Mouse (Mus musculus): ENCODE data around the gene 4921507P07Rik. TPM values are rescaled to one million over a fixed set of nuclear protein-coding genes. Genes with fewer than 3 reads are reported as not detected.
"Not testable (repeated sequence)": the region's sequence is repeated elsewhere in the genome, so short reads cannot be mapped to it uniquely, and the experiment has no call there.

Gene 4921507P07Rik
- total RNA-seq, 2 experiments from 2014 or later = 1.4 TPM

GRCm38 (mm10) chr6:50560776-50561175 is 35.7 kb downstream of the 4921507P07Rik start:
- intact Hi-C loops (cut with DNase I) = no loop called here
- no peak for DNase-seq

DNA sequence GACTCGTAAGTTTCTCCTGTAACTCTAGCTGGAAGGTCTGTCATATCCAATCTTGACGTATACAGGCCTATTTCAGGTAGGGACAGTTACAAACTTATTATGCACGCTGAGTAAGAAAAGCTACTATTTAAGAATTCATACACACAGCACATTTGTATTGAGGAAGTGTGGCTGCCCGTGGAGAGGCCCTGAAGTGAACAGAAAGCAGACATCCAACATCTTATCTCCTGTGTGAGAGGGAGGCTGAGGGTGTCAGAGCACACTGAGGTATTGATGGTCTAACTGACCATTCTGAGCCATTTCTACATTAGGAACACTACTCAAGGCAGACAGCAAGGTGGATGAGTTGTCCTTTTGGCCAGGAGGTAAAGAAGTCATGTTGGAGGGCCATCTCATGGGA is 37.6 kb downstream of the 4921507P07Rik start:
- intact Hi-C loops (cut with DNase I) = no loop called here
- no peak for DNase-seq

GRCm38 (mm10) chr6:50557566-50557965 is 38.9 kb downstream of the 4921507P07Rik start:
- intact Hi-C loops (cut with DNase I) = no loop called here
- no peak for DNase-seq

- DNase-seq; intact Hi-C loops (cut with DNase I): not testable (repeated sequence)
Measured at GRCm38 (mm10) chr6:50554223-50554622, 42.2 kb downstream of the 4921507P07Rik start.

GRCm38 (mm10) chr6:50552881-50553518 is 43.4 kb downstream of the 4921507P07Rik start:
- intact Hi-C loops (cut with DNase I) = no loop called here
- DNase-seq = no peak

GRCm38 (mm10) chr6:50549791-50550190 is 46.6 kb downstream of the 4921507P07Rik start:
- intact Hi-C loops (cut with DNase I) = loop anchor here (10.0 kb wide), 1 partner anchor 625 kb away; no protein-coding TSS in a partner anchor

GRCm38 (mm10) chr6:50549051-50549450 is 47.4 kb downstream of the 4921507P07Rik start:
- no peak for DNase-seq
- intact Hi-C loops (cut with DNase I) = loop anchor here (10.0 kb wide), 1 partner anchor 624 kb away; no protein-coding TSS in a partner anchor

More at GRCm38 (mm10) chr6:50549791-50550190, 46.6 kb downstream of the 4921507P07Rik start:
- DNase-seq = no peak

GRCm38 (mm10) chr6:50545412-50546043 is 50.9 kb downstream of the 4921507P07Rik start:
- peak; percentile 21 for DNase-seq
- intact Hi-C loops (cut with DNase I) = loop anchor here (10.0 kb wide), 1 partner anchor 621 kb away; no protein-coding TSS in a partner anchor

DNA sequence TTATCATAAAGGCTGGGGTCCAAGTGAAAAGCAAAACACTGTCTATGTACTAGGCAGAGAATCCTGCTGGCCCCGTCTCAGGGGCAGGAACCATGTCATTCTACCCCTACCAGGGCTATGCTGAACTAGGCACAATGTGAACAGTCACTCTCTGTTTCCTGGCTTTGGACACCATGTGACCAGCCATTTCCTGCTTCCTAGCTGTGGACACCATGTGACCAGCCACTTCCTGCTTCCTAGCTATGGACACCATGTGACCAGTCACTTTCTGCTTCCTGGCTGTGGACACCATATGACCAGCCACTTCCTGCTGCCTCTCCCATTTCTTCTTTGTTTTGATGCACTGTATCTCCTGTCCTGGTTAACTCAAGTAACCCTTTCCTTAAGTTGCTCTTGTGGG is 53.9 kb downstream of the 4921507P07Rik start:
- no peak for DNase-seq
- intact Hi-C loops (cut with DNase I) = loop anchor here (10.0 kb wide), 1 partner anchor 618 kb away; no protein-coding TSS in a partner anchor

GRCm38 (mm10) chr6:50539641-50540040 is 56.8 kb downstream of the 4921507P07Rik start:
- intact Hi-C loops (cut with DNase I) = loop anchor here (5.0 to 10.0 kb wide), 5 partner anchors 232 to 1017 kb away; partner anchors contain the start of gene Mpp6
- no peak for DNase-seq

DNA sequence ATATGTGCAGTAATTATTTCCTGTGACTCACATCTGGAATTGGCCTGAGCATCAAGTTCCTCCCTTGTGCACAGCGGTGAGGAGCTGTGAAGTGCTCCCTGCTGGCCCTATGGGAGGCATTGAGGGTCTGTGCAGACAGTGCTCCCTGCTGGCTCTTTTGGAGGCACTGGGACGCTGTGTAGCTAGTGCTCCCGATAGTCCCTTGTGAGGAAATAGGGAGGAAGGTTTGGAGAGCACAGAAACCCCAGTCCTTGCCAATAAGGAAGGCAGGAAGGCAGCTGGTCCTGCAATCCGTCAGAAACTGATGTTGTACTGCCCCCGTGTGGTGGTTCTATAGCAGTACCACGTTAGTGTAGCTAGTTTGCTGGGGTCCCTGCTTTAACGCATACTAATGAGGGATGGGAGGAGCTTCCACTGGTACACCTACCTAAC is 60.0 kb downstream of the 4921507P07Rik start:
- intact Hi-C loops (cut with DNase I) = loop anchor here (5.0 to 10.0 kb wide), 4 partner anchors 229 to 1014 kb away; partner anchors contain the start of gene Mpp6

GRCm38 (mm10) chr6:50535346-50535745 is 61.1 kb downstream of the 4921507P07Rik start:
- no peak for DNase-seq
- intact Hi-C loops (cut with DNase I) = loop anchor here (5.0 to 10.0 kb wide), 4 partner anchors 228 to 1013 kb away; partner anchors contain the start of gene Mpp6

More for the DNA sequence above, 60.0 kb downstream of the 4921507P07Rik start:
- DNase-seq = peak; percentile 87

GRCm38 (mm10) chr6:50531920-50532319 is 64.5 kb downstream of the 4921507P07Rik start:
- intact Hi-C loops (cut with DNase I) = loop anchor here (10.0 kb wide), 1 partner anchor 327 kb away; no protein-coding TSS in a partner anchor
- DNase-seq = no peak

- no peak for DNase-seq
- intact Hi-C loops (cut with DNase I) = loop anchor here (10.0 kb wide), 1 partner anchor 326 kb away; no protein-coding TSS in a partner anchor
Measured at GRCm38 (mm10) chr6:50531003-50531402, 65.4 kb downstream of the 4921507P07Rik start.

DNA sequence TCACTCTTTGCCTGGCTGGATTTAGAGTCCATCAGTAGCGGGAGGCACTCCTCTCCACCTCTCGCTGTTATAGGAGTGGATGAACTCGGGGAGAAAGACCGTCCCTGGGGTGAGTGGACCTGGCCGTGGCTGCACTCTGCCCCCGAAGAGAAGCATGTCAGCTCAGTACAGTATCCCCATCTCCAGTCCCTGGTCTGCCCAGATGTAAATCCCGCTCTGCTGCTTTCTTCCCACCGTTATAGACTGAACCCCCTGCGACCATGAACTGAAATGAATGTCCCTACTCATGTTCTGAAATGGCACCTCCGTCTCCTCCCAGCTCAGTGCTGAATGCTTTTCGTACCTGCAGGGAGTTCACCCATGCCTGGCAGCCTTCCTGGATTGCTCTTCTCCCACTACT is 67.2 kb downstream of the 4921507P07Rik start:
- no peak for DNase-seq
- intact Hi-C loops (cut with DNase I) = loop anchor here (10.0 kb wide), 1 partner anchor 74 kb away; the partner anchor contains the start of gene Osbpl3

DNA sequence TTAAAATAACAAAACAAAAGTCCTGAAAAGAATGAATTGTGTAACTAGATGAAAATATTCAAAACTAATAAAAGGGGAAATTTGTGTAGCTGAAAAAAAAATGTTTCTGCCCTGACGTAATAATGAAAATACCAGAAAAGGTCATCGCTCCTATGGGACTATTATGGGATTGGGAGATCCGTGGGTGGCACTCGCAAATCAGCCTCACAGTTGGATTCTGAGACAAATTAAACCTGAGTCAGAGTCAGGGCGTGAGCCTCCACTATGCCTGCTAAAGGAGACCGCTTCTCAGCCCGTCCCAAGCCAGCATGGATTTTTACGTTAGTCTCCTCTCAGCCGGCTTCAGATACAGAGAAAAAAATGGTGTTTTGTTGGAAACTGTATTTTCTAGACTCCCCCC is 69.0 kb downstream of the 4921507P07Rik start:
- DNase-seq = no peak
- intact Hi-C loops (cut with DNase I) = loop anchor here (10.0 kb wide), 1 partner anchor 73 kb away; the partner anchor contains the start of gene Osbpl3

GRCm38 (mm10) chr6:50526597-50527024 is 69.8 kb downstream of the 4921507P07Rik start:
- intact Hi-C loops (cut with DNase I) = loop anchor here (10.0 kb wide), 1 partner anchor 72 kb away; the partner anchor contains the start of gene Osbpl3
- DNase-seq = peak; percentile 68

DNA sequence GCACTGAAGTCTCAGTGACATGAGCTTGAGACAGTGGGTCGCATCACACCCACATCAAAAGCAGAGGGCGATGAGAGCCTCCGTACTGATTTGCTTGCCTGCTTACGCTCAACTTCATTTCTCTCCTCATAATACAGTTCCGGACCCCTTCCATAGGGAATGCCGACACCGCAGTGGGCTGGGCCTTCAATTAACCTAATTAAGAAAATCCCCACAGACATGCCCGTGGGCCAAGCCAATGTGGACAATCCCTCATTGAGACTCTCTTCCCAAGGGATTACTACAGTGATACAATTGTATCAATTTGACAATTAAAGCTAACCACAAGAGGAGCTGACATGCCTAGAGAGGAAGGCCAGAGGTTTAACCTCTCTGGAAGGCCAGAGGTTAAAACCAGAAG is 70.6 kb downstream of the 4921507P07Rik start:
- no peak for DNase-seq
- intact Hi-C loops (cut with DNase I) = loop anchor here (10.0 kb wide), 1 partner anchor 71 kb away; the partner anchor contains the start of gene Osbpl3

DNA sequence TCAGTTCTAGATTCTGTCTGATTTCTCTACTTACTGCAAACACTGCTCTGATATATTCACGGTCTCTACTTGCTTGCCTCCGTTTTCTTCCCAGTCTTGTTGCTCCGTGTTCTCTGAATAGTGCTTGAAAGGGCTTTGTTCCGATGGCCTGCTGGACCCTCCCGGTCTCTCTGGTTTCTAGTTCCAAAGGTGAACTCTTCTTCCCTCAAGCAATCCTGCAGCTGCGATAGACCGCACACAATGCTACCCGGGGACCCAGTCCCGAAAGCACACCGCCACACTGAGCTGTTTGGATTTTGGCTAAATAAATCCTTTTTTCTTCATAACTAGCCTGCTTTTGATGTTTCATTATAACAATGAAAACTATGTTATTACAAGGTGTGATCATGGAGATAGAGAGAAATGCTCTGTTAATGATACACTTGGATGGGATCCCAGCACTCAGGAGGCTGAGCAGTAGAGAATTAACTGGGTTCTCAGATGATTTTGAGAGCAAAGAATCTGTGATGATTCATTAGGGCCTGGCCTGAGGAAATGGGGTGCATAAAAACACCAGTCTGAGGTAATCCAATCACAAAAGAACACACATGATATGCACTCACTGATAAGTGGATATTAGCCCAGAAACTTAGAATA is 72.1 kb downstream of the 4921507P07Rik start:
- intact Hi-C loops (cut with DNase I) = loop anchor here (10.0 kb wide), 1 partner anchor 70 kb away; the partner anchor contains the start of gene Osbpl3
- no peak for DNase-seq

Data from left cerebral cortex, postnatal 4 days (tissue).